Mouse (Mus musculus) CH12F3 (cell line): ENCODE measurements around the gene Scube1.

Source experiments
- in situ Hi-C: fragments of 300-500 bp; cut with MboI; formaldehyde crosslinking; loops from 2 replicates; pipeline ENCODE4 v1.14.3; 2020; ENCODE audit warnings: low sequenced_read_pairs

Gene Scube1

DNA sequence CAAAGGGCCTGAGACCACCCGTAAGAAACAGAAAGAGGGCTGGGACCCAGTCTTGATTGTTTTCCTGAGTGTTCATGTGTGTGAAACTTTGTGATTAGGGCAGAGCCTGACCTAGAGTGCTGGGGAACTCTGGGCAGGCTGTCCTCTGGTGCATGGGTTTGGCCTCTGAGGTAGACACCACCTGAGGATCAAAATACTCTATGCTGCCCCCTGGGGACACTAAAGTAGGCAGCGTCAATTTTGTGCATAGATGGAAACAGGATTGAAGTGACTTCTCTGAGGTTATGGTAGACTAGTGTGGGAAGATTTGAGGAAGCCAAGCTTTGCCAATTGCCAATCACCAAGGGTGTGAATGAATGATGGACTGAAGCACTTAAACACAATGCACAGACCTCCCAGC is 154.2 kb downstream of the Scube1 start:
- in situ Hi-C loops, result no loop called here

GRCm38 (mm10) chr15:83569682-83570081 is 155.1 kb downstream of the Scube1 start:
- in situ Hi-C loops, result no loop called here

GRCm38 (mm10) chr15:83568544-83568943 is 156.3 kb downstream of the Scube1 start:
- in situ Hi-C loops, result no loop called here

DNA sequence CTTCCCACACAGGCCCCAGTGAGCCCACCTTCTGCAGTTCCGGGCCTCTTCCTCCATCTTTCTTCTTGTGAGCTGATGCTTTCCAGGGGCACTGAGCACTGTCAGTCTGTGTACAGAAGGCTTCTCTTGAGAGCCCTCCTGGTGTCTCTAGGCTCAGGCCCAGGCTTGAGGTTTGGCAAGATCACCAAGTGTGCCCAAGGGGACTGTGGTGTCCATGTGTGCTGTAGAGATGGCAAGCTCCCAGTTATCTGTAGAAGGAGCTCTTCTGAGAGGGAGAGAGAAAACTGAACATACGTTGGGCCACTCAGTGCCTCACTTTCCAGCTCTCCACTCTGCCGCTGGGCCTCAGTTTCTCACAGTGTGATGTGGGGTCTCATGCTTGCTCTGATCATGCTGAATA is 157.1 kb downstream of the Scube1 start:
- in situ Hi-C loops, result no loop called here

- in situ Hi-C loops, result no loop called here
Measured at GRCm38 (mm10) chr15:83566006-83566405, 158.8 kb downstream of the Scube1 start.

DNA sequence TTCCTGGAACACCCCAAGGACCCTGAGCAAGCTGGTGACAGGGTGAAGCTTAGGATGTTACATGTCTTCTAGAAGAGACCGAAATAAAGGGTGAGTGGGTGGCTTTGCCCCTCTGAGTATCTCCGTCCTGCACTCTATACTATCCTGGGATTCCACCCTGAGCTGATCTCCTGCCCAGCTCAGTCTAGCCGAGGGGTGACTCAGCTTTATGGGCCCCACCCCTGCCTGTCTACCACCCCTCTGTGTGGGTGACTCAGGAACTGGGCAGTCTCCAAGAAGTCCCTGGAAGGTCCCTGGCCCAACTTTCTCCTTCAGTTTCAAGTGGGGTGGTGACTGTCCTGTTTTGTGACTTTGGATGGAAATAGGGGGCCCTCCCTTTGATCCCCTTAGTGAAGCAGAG is 159.4 kb downstream of the Scube1 start:
- in situ Hi-C loops, result no loop called here

- in situ Hi-C loops, result no loop called here
Measured at GRCm38 (mm10) chr15:83563857-83564651, 160.8 kb downstream of the Scube1 start.

DNA sequence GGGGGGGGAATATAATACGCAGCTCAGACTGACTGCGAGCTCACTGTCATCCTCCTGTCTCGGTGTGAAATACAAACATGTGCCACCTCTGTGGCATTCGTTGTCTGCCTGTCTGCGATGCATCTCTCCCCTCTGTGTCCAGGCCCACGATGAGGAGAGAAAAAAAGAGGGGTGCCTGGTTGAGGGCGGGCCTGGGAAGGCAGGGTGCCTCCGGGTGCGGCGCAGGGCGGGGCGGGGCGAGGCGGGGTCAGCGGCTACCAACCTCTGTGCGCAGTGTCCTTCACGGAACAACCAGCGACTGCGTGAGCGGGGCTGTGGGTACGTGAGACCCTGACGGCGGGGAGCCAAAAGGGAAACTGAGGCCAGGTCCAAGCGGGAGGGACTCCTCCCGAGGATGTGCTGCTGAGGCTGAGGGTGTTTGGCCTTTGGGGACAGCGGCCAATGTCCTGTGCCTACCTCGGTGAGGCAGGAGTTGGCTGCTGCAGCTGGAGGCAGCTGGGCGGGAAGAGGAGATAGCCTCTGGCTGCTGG is 161.4 kb downstream of the Scube1 start, which contains the start of the genes Tspo and Mcat:
Gene Tspo (plus strand): TSS at position 266 of the 530 bp plus-strand sequence.
Gene Mcat (minus strand): TSS at position 461 of the 530 bp plus-strand sequence.
- in situ Hi-C loops, result no loop called here

DNA sequence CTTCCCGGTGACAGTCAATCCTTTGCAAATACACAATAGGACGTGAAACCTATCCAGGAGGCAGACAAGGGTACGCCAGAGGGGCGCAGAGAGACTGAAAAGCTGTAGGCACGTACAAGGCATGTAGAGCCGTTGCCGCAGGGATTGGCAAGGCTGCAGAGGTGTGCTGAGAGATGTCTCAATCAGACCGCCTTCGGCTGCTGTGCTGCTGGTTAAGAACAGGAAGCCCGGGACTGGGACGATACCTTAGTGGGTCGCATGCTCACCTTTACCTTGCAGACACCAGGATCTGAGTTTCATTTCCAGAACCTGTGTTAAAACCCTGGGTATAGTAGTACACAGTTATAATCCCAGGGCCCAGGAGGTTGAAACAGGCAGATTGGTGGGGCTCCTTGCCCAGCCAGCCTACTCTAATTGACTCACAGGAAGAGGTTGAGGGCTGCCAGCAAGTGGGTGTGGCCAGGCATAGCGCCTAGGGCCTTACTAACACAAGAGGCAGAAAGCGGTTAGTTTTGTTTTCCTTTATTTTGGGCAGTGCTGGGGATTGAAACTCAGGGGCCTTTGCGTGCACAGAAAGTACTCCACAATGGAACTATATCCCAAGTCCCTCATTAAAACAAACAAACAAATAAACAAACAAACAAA is 162.1 kb downstream of the Scube1 start:
- in situ Hi-C loops, result no loop called here

DNA sequence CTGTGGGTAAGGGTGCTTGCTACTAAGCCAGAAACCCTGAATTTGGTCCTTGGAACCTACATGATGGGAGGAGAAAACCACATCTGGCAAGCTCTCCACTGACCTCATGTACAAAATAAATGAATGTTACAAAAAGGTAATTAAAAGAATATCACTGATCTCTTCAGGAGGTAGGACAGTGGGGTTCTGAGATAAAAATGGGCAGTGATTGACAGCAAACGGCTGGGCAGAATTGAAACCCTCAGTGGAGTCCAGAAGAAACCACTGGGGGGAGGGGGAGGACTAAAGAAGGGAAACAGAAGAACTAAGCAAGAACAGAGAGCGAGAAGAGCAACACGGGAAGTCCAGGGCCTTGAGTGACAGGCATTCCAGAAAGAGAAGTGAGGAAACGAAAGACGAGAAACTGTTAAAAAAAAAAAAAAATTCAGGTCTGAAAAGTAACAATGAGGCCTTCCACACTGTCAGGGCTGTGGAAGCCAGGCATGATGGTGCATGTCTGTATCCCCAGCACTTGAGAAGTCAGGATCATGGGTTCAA is 163.8 kb downstream of the Scube1 start:
- in situ Hi-C loops, result no loop called here

- in situ Hi-C loops, result no loop called here
Measured at GRCm38 (mm10) chr15:83555161-83555974, 169.5 kb downstream of the Scube1 start.
